21 mouse cellular contexts compared by ENCODE assay signal in the genomic region with DNA sequence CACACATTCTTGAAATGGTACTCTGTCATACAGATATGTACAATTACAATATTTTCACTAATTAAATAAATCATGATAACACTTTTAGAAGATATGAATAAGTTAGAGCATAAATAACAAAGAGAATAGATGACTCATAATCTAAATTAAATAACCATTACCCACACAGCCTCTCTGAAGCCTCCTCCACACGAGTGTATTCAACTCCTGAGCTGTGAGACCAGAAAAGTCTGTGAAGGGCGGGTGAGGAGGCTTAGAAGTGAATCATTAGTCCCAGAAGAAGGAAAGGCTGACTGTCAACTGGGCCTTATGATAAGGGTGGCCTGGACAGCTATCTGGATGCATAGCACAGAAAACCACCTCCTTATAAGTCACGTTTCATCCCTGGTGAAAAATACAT.
"Had no signal": no experiment of that assay in that cellular context is flagged by ENCODE, and none has a peak within 500 bp of the region (broad histone marks: within the 10 kb centered on the region; RNA-seq: fewer than 3 reads in every experiment).

No protein-coding gene starts in this region.

- ATAC-seq: hindbrain, embryonic 16.5 days; hindbrain, postnatal 0 days; inflammation-experienced regulatory T-cells, adult 6 months; intestine, embryonic 15.5 days; intestine, embryonic 16.5 days; intestine, postnatal 0 days had no signal

- DNase-seq: heart, postnatal 10 days; heart, postnatal 14 days; heart, postnatal 36 days; heart, postnatal 4 days; kidney, adult 11 months; kidney, adult 2 months; kidney, adult 8-10 months; kidney, adult 9 months; kidney, postnatal 10 days; kidney, postnatal 14 days; kidney, postnatal 25 days; kidney, postnatal 36 days; kidney, postnatal 4 days; layer of hippocampus, adult 9-11 months; layer of hippocampus, postnatal 36 days had no signal
